Mouse (Mus musculus) G1E (cell line): ENCODE results near the gene Crb2. TPM values are rescaled to one million over a fixed set of nuclear protein-coding genes. Genes with fewer than 3 reads are reported as not detected.

Experiments used
- ATAC-seq: 2 replicates; pipeline ENCODE4 v1.8.0; 2016; ENCODE audit warnings: mild to moderate bottlenecking; ENCODE audit not compliant: insufficient number of reproducible peaks, poor library complexity, low FRiP score, severe bottlenecking; ENCODE audit errors: extremely low read depth
- DNase-seq: peaks from one replicate; pipeline ENCODE4 v3.0.0; 2012; ENCODE audit warnings: low spot score
- H3K27me3 ChIP-seq: 2 replicates; pipeline ENCODE4 v1.6.1; 2012; ENCODE audit warnings: mild to moderate bottlenecking, low read length, inconsistent platforms; ENCODE audit not compliant: insufficient read depth
- H3K36me3 ChIP-seq: replicated peaks from 2 replicates; pipeline ENCODE3; 2012; ENCODE audit warnings: mild to moderate bottlenecking, inconsistent platforms
- H3K4me1 ChIP-seq: 2 replicates; pipeline ENCODE4 v1.6.1; 2012; ENCODE audit warnings: low read depth, low read length, inconsistent platforms, mixed read lengths; ENCODE audit not compliant: insufficient read depth
- H3K4me3 ChIP-seq: 2 replicates; pipeline ENCODE4 v1.5.1; 2012; ENCODE audit warnings: low read depth, mild to moderate bottlenecking, inconsistent platforms, low read length, moderate library complexity, mixed read lengths
- H3K9me3 ChIP-seq: replicated peaks from 2 replicates; pipeline ENCODE4 v1.6.1; 2012; ENCODE audit warnings: inconsistent platforms
- CTCF ChIP-seq: IDR thresholded peaks from 2 replicates; pipeline ENCODE4 v1.5.1; 2012; ENCODE audit warnings: low read depth, low read length, inconsistent platforms, mixed read lengths
- GATA1 ChIP-seq: IDR thresholded peaks from 2 replicates; pipeline ENCODE4 v1.6.1; 2012; ENCODE audit warnings: borderline replicate concordance, low read length, inconsistent platforms, mixed read lengths
- GATA2 ChIP-seq: IDR thresholded peaks from 2 replicates; pipeline ENCODE4 v1.6.1; 2012; ENCODE audit warnings: low read depth, low read length, inconsistent platforms, borderline replicate concordance
- POLR2AphosphoS5 ChIP-seq: IDR thresholded peaks from 2 replicates; pipeline ENCODE4 v1.6.1; 2012; ENCODE audit warnings: low read depth, low read length, inconsistent platforms; ENCODE audit not compliant: insufficient replicate concordance
- TAL1 ChIP-seq: conservative IDR thresholded peaks from 2 replicates; pipeline ENCODE4 v1.6.1; 2012; ENCODE audit warnings: low read depth, low read length, inconsistent platforms, mixed read lengths
- polyA plus RNA-seq: library from polyadenylated mRNA; stranded (reverse); fragments of >175 nt; gene quantifications from 2 replicates; pipeline ENCODE4 v1.2.3, GENCODE M21; 2012
- total RNA-seq, 2 experiments: library from RNA; stranded (forward) in 1 of 2; stranded (reverse) in 1 of 2; fragments of 200-1000 nt in 1 of 2; fragments of >200 nt in 1 of 2; fragmentation: Nextera tagmentation in 1 of 2; gene quantifications; 2 replicates each; pipeline ENCODE4 v1.2.3; 2014 to 2017

The Crb2 gene
- total and polyA plus RNA-seq, 3 experiments, result 0.05 TPM; not detected in 2

DNA sequence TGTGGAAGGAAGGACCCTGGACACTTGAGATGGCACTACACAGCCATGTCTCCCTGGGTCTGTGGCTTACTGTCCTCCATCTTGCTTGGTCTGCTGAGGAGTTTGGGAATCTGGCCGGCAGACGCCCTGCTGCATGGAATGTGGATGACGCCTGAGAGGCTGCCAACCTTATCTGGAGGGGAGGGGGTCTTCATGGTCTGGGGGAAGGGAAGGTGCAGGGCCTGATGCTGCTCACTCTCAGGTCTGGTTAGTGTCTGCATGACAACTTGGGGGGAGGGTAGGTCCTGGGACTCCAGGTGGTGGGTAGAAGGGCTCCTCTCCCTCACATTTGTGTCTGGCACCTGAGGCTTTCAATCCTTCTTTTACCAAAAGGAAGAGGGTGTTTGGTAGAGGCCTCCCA lies 5.4 kb downstream of the Crb2 start:
- TF ChIP-seq TAL1 (no peak), GATA2 (no peak), GATA1 (no peak), POLR2AphosphoS5 (no peak), CTCF (no peak)
- Histone ChIP-seq H3K4me3 (no peak overlapping the region), H3K36me3 (no peaks in the 10 kb centered on the region), H3K4me1 (peaks cover 15% of the 10 kb centered on the region), H3K9me3 (no peaks in the 10 kb centered on the region), H3K27me3 (peaks cover 69% of the 10 kb centered on the region)
- DNase-seq, result no peak
- no peak for ATAC-seq

DNA sequence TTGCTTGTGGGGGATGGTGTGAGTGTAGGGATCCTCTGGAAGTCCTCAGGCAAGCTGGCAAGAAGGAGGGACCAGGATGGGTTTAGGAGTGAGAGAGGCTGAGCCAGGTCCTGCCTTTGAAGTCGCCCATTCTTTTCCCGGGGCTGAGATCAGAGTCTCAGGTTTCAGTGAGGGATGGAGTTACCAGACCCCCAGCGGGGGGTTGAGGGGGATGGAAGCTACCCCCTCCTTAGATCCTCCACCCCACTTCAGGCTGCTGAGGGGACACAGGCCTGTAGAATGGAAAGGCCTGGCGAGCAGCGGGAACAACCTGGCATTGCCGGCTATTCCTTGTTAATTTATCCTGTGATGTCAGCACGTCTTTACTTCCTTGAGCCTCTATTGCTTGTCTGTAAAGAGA lies 6.0 kb downstream of the Crb2 start:
- ATAC-seq, result no peak
- TF ChIP-seq GATA2, result no peak
- TF ChIP-seq CTCF, result no peak
- TF ChIP-seq TAL1, result no peak
- no peak for TF ChIP-seq POLR2AphosphoS5
- no peak for TF ChIP-seq GATA1
- Histone ChIP-seq H3K4me3 (no peak overlapping the region), H3K27me3 (peaks cover 68% of the 10 kb centered on the region), H3K9me3 (no peaks in the 10 kb centered on the region), H3K4me1 (peaks cover 17% of the 10 kb centered on the region), H3K36me3 (no peaks in the 10 kb centered on the region)
- DNase-seq, result no peak

DNA sequence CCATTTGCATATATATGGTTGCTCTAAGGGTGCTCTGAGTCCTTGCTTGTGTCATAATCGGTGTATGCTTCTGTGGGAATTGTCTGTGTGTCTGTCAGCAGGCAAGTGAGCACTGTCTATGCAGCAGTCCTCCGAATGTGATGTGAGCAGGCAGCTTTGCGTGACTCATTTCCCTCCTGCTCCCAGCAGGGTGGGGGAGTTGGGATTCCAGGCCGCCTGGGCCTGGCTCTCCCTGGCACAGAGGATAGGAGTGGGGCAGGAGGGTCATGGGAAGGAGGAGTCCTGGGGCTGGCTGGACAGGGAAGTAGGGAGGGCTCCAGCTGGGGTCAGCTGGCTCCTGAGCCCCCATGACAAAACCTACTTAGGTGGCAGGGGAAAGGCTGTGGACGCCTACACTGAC lies 8.4 kb downstream of the Crb2 start:
- DNase-seq (no peak), ATAC-seq (no peak)
- TF ChIP-seq CTCF (no peak), GATA1 (no peak), GATA2 (no peak), POLR2AphosphoS5 (no peak), TAL1 (no peak)
- Histone ChIP-seq H3K36me3 (no peaks in the 10 kb centered on the region), H3K9me3 (no peaks in the 10 kb centered on the region), H3K27me3 (peaks cover 76% of the 10 kb centered on the region), H3K4me1 (peaks cover 14% of the 10 kb centered on the region), H3K4me3 (no peak overlapping the region)

- DNase-seq (no peak), ATAC-seq (no peak)
- H3K9me3 ChIP-seq, result no peaks in the 10 kb centered on the region
- H3K4me1 ChIP-seq, result peaks cover 2% of the 10 kb centered on the region; the same call in 1 of the 2 replicates
- H3K27me3 ChIP-seq, result peaks cover 82% of the 10 kb centered on the region
- H3K36me3 ChIP-seq, result no peaks in the 10 kb centered on the region
- no peak overlapping the region for H3K4me3 ChIP-seq
- TF ChIP-seq GATA2, result no peak
- TF ChIP-seq POLR2AphosphoS5, result no peak
- TF ChIP-seq CTCF, result no peak
Measured at GRCm38 (mm10) chr2:37786461-37786860, 10.4 kb downstream of the Crb2 start.

- H3K4me3 ChIP-seq, result no peak overlapping the region
- peaks cover 2% of the 10 kb centered on the region; the same call in 1 of the 2 replicates for H3K4me1 ChIP-seq
- ATAC-seq (no peak), DNase-seq (no peak)
- peaks cover 5% of the 10 kb centered on the region for H3K9me3 ChIP-seq
- peaks cover 71% of the 10 kb centered on the region for H3K27me3 ChIP-seq
- TF ChIP-seq TAL1 (no peak), GATA1 (no peak), CTCF (no peak), GATA2 (no peak), POLR2AphosphoS5 (no peak)
- H3K36me3 ChIP-seq, result no peaks in the 10 kb centered on the region
Measured at GRCm38 (mm10) chr2:37788176-37788962, 12.3 kb downstream of the Crb2 start.

DNA sequence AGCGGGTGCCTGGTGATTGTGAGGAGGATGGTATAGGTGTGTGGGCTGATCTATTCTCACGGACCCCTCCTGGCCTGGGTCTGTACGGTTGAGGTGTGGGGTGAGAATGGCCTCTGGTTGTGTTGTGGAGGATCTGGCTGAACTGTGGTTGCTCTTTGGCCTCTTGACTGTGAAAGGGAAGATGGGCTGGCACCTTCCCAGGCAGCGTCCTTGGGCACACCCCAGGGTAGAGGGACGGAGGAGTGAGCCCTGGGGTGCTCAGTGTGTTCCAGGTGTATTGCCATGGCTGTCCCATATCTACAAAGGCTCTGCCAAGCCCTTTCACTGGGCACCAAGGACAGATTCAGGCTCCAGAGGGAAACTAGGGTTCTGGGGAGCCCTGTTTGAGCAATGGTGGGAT lies 13.0 kb downstream of the Crb2 start:
- H3K27me3 ChIP-seq, result peaks cover 69% of the 10 kb centered on the region
- ATAC-seq, result no peak

More for the DNA sequence above, 13.0 kb downstream of the Crb2 start:
- no peak for TF ChIP-seq TAL1
- TF ChIP-seq GATA1, result no peak
- TF ChIP-seq CTCF, result no peak
- TF ChIP-seq POLR2AphosphoS5, result no peak
- no peak for TF ChIP-seq GATA2
- Histone ChIP-seq H3K9me3 (peaks cover 7% of the 10 kb centered on the region), H3K4me1 (peaks cover 2% of the 10 kb centered on the region; the same call in 1 of the 2 replicates), H3K36me3 (no peaks in the 10 kb centered on the region), H3K4me3 (no peak overlapping the region)
- DNase-seq, result no peak
